Mouse (Mus musculus): Measurements from ENCODE around the gene Ripply1. TPM values are rescaled to one million over a fixed set of nuclear protein-coding genes. Genes with fewer than 3 reads are reported as not detected.

Ripply1 gene
- polyA plus RNA-seq, 1 experiment from 2014 or later = not detected

DNA sequence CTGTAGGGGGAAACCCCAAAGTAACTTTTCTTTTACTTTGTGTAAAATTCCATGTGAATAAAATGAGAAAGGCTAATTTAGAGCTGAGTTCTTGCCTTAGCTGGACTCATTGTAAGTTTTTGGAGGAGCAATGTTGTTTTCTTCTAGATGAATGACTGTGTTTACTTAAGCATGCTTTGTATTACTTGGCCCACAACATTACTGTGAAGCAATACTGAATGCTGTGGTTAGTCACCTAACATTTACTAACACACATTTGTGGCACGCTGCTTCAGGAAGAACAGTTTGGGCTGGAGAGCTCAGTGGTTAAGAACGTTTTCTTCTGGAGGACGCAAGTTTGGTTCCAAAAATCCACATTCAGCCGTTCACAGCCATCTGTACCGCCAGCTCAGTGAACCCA lies 45.1 kb downstream of the Ripply1 start:
- Histone ChIP-seq H3K27ac (ENCODE audit: low read depth) (no peak overlapping the region), H3K27me3 (ENCODE audit: insufficient read depth, low read length) (no peaks in the 10 kb centered on the region), H3K9ac (replicated peaks) (no peak overlapping the region), H3K4me2 (ENCODE audit: low read depth, low read length) (no peak overlapping the region), H3K4me3 (ENCODE audit: low read depth, low read length) (no peak overlapping the region), H3K9me3 (ENCODE audit: low read length) (no peaks in the 10 kb centered on the region), H3K36me3 (replicated peaks; ENCODE audit: insufficient read depth, low read length) (no peaks in the 10 kb centered on the region), H3K4me1 (ENCODE audit: insufficient read depth) (no peaks in the 10 kb centered on the region)
- WGBS (ENCODE audit: insufficient replicate concordance) = 79% methylated on average over 5 of the region's 5 CpGs
- DNase-seq (no peak), ATAC-seq (no peak)
- TF ChIP-seq EP300 (IDR thresholded peaks at IDR 0.05; ENCODE audit: low read depth) (no peak), CTCF (IDR thresholded peaks at IDR 0.05; ENCODE audit: low read depth) (no peak)

DNA sequence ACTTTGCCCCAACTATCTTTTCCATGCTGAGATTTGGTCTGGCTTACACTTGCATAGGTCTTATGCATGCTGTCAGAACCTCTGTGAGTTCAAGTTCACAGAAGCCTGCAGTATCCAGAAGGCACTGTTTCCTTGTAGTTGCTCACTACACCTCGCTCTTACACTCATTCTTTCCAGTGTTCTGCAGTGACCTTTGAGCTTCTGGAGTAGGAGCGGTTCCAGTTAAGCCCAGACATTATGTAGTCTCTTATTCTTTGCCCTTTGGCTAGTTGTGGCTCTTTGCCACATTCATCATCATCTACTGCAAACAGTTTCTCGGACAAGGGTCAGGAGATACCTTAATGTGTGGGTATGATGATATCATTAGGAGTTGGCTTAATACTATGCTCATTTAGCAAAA lies 51.6 kb downstream of the Ripply1 start:
- TF ChIP-seq EP300 (IDR thresholded peaks at IDR 0.05; ENCODE audit: low read depth) (no peak), CTCF (IDR thresholded peaks at IDR 0.05; ENCODE audit: low read depth) (no peak)
- Histone ChIP-seq H3K9ac (replicated peaks) (no peak overlapping the region), H3K4me3 (ENCODE audit: low read depth, low read length) (no peak overlapping the region), H3K27me3 (ENCODE audit: insufficient read depth, low read length) (no peaks in the 10 kb centered on the region), H3K36me3 (replicated peaks; ENCODE audit: insufficient read depth, low read length) (no peaks in the 10 kb centered on the region), H3K4me2 (ENCODE audit: low read depth, low read length) (no peak overlapping the region), H3K4me1 (ENCODE audit: insufficient read depth) (no peaks in the 10 kb centered on the region), H3K9me3 (ENCODE audit: low read length) (no peaks in the 10 kb centered on the region), H3K27ac (ENCODE audit: low read depth) (no peak overlapping the region)
- DNase-seq = no peak
- ATAC-seq = no peak
- 77% methylated on average over 3 of the region's 3 CpGs for WGBS (ENCODE audit: insufficient replicate concordance)

Other genes starting within 250 kb of the Ripply1 start
- 91.1 and 96.0 TPM in 2 replicates for gene Rnf128, start 219.0 kb downstream of the Ripply1 start, polyA plus RNA-seq (2015; fragmentation: Nextera tagmentation; extraction: Ambion mirVana)
- gene Tbc1d8b, start 97.4 kb downstream of the Ripply1 start, polyA plus RNA-seq (2015; fragmentation: Nextera tagmentation; extraction: Ambion mirVana) = 0.81 and 0.93 TPM in 2 replicates
- gene Gm15013, start 67.9 kb downstream of the Ripply1 start, polyA plus RNA-seq (2015; fragmentation: Nextera tagmentation; extraction: Ambion mirVana) = 0.14 TPM in 1 of 2 replicates, not detected in the other
- gene Cldn2, start 18.5 kb upstream of the Ripply1 start, polyA plus RNA-seq (2015; fragmentation: Nextera tagmentation; extraction: Ambion mirVana) = 8.1 and 8.4 TPM in 2 replicates
- 12.4 and 16.1 TPM in 2 replicates for gene Morc4, start 89.3 kb upstream of the Ripply1 start, polyA plus RNA-seq (2015; fragmentation: Nextera tagmentation; extraction: Ambion mirVana)
- 0.67 and 0.90 TPM in 2 replicates for gene Rbm41, start 216.2 kb upstream of the Ripply1 start, polyA plus RNA-seq (2015; fragmentation: Nextera tagmentation; extraction: Ambion mirVana)

Measured in liver, postnatal 0 days (tissue).